Mouse (Mus musculus) ES-Bruce4 (cell line): ENCODE data around the gene Lgalsl.

ENCODE experiments used
- CTCF ChIP-seq: IDR thresholded peaks from one replicate; pipeline ENCODE4 v1.8.1; 2011; ENCODE audit warnings: low read depth, low read length
- EP300 ChIP-seq: IDR thresholded peaks from 2 replicates; pipeline ENCODE4 v1.6.1; 2011; ENCODE audit warnings: low read depth, low read length; ENCODE audit not compliant: insufficient read depth

DNA sequence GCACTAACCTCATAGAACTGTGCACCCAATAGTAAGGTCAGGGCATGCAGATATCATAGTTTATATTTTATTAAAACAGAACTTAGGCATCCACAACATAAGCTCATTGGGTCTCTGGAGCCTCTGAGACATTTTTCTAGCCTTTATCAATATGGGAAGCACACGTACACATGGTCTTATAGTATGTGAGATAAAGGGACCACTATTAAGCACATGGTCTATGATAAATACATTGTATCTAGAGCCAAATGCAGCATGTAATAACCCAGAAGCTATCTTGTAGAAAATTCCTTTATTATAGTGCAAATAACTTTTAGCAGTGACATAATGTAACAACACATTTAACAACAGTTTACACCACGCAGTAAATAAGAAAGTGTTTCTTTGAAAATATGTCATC is 7.6 kb downstream of the Lgalsl start:
- no peak for TF ChIP-seq CTCF
- TF ChIP-seq EP300: no peak
